Mouse (Mus musculus) gonadal fat pad, adult 2 months (tissue): ENCODE results near the gene Mea1. TPM values are rescaled to one million over a fixed set of nuclear protein-coding genes. Genes with fewer than 3 reads are reported as not detected.

ENCODE experiments used
- DNase-seq: peaks from one replicate; pipeline ENCODE4 v3.0.0-alpha.2; 2012; ENCODE audit warnings: low read depth
- polyA plus RNA-seq: library from polyadenylated mRNA; depleted of rRNA; stranded (reverse); fragments of >200 nt; gene quantifications from 2 replicates; pipeline ENCODE4 v1.2.3, GENCODE M21; 2012

Mea1 gene
- polyA plus RNA-seq, 1 experiment, result 97.0 TPM

GRCm38 (mm10) chr17:46704887-46705835 lies 26.6 kb downstream of the Mea1 start, which contains the start of gene Ppp2r5d:
Ppp2r5d (minus strand) TSS chr17:46705111.
- DNase-seq, result peak; percentile 88

- peak; percentile 87 for DNase-seq
Measured at GRCm38 (mm10) chr17:46706375-46707089, 27.9 kb downstream of the Mea1 start.

GRCm38 (mm10) chr17:46710959-46711597 lies 32.5 kb downstream of the Mea1 start, which contains the start of gene Pex6:
Pex6 (plus strand) TSS chr17:46711463.
- DNase-seq, result no peak

GRCm38 (mm10) chr17:46711612-46712271 lies 33.1 kb downstream of the Mea1 start:
- DNase-seq, result no peak

- no peak for DNase-seq
Measured at GRCm38 (mm10) chr17:46712442-46712841, 33.8 kb downstream of the Mea1 start.

- DNase-seq, result no peak
Measured at GRCm38 (mm10) chr17:46713849-46714248, 35.3 kb downstream of the Mea1 start.

GRCm38 (mm10) chr17:46714756-46715481 lies 36.3 kb downstream of the Mea1 start:
- no peak for DNase-seq

- no peak for DNase-seq
Measured at GRCm38 (mm10) chr17:46721077-46721476, 42.5 kb downstream of the Mea1 start.

GRCm38 (mm10) chr17:46724477-46725084 lies 46.0 kb downstream of the Mea1 start:
- DNase-seq, result no peak

GRCm38 (mm10) chr17:46725273-46725672 lies 46.7 kb downstream of the Mea1 start:
- DNase-seq, result no peak

- DNase-seq, result no peak
Measured at GRCm38 (mm10) chr17:46725731-46726645, 47.4 kb downstream of the Mea1 start.

- DNase-seq, result no peak
Measured at GRCm38 (mm10) chr17:46727271-46727670, 48.7 kb downstream of the Mea1 start.

- no peak for DNase-seq
Measured at GRCm38 (mm10) chr17:46728021-46728420, 49.4 kb downstream of the Mea1 start.

- no peak for DNase-seq
Measured at GRCm38 (mm10) chr17:46728496-46728895, 49.9 kb downstream of the Mea1 start.

GRCm38 (mm10) chr17:46728904-46729318 lies 50.3 kb downstream of the Mea1 start, which contains the start of gene Gnmt:
Gnmt (minus strand) TSS chr17:46729168.
- DNase-seq, result no peak
